Mouse (Mus musculus): Measurements from ENCODE around the gene Pon1. TPM values are rescaled to one million over a fixed set of nuclear protein-coding genes. Genes with fewer than 3 reads are reported as not detected.

The Pon1 gene
- polyA plus RNA-seq (2021; fragmentation: Nextera tagmentation) = not detected in 2 replicates
- long read RNA-seq, experiment 1 = 0 reads
- long read RNA-seq, experiment 2 = 0 reads

DNA sequence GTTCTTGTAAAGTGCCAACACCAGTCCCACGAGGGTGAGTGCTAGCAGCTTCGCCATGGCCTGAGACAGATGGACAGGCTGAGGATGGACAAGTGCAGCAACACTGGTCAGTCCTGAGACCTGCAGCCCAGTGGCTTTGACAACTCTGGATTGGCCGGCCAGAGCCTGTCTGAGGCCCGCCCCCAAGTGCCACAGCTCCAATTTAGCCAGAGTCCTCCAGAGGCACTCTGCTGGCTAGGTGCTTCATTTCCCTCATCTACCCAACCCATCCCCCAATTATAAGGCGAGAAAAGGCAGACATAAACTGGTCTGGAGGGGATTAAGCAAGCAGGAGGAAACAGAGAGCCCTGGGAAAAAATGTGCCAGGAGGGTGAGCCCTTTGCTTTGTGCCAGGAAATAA lies at the start of gene Pon1:
Gene Pon1 (minus strand): TSS at position 254 of the 400 bp plus-strand sequence.

Other genes with a start within 250 kb of the Pon1 start
- 2.7 and 2.8 TPM in 2 replicates for gene Pon3, start 62.3 kb upstream of the Pon1 start, polyA plus RNA-seq (2021; fragmentation: Nextera tagmentation)
- 57.2 and 68.2 TPM in 2 replicates for gene Pon2, start 104.5 kb upstream of the Pon1 start, polyA plus RNA-seq (2021; fragmentation: Nextera tagmentation)
- gene Asb4, start 189.4 kb upstream of the Pon1 start, polyA plus RNA-seq (2021; fragmentation: Nextera tagmentation) = 0.27 and 0.53 TPM in 2 replicates

All from left cerebral cortex, adult 6 months (tissue).